Mouse (Mus musculus): ENCODE data around the gene Ppfibp2. TPM values are rescaled to one million over a fixed set of nuclear protein-coding genes. Genes with fewer than 3 reads are reported as not detected.

Ppfibp2 gene
- total RNA-seq, 1 experiment, result 6.0 TPM

GRCm38 (mm10) chr7:107593904-107594303 lies 1.1 kb upstream of the Ppfibp2 start:
- H3K36me3 ChIP-seq (ENCODE audit: control insufficient read depth, insufficient read depth, low read length, poor library complexity, severe bottlenecking), result no peaks in the 10 kb centered on the region
- no peak overlapping the region for H3K9ac ChIP-seq (ENCODE audit: insufficient read depth, low read depth, low read length, poor library complexity, severe bottlenecking)
- TF ChIP-seq ZNF384 (IDR thresholded peaks at IDR 0.05; ENCODE audit: low read depth, low read length) (no peak), ZC3H11A (IDR thresholded peaks at IDR 0.05; ENCODE audit: borderline replicate concordance, low read depth, low read length) (no peak), CHD2 (IDR thresholded peaks at IDR 0.05; ENCODE audit: low read depth, low read length) (no peak)
- DNase-seq (ENCODE audit: low read depth, low spot score), result no peak
- H3K4me3 ChIP-seq (ENCODE audit: insufficient read depth in 1 of 2, low read depth in 1 of 2, low read length in 2 of 2, poor library complexity in 1 of 2, severe bottlenecking in 1 of 2), result peak overlapping the region; percentile 75 to 97; a peak in 2 of 4 replicates
- no peaks in the 10 kb centered on the region for H3K9me3 ChIP-seq (ENCODE audit: control insufficient read depth, insufficient read depth, low read depth, low read length)
- H3K27ac ChIP-seq (ENCODE audit: insufficient read depth, low read depth, low read length, poor library complexity, severe bottlenecking), result peak overlapping the region; percentile 15; the same call in 1 of the 2 replicates
- H3K4me1 ChIP-seq (ENCODE audit: control insufficient read depth in 2 of 2, insufficient read depth in 2 of 2, low read length in 2 of 2, poor library complexity in 1 of 2), result peaks cover 4% of the 10 kb centered on the region in 2 experiments; a peak in 2 of 4 replicates
- in situ Hi-C loops (cut with MboI; ENCODE audit: low sequenced_read_pairs in 2 of 2, unreplicated experiment in 2 of 2), result no loop called here

GRCm38 (mm10) chr7:107594325-107594856 lies 616 bp upstream of the Ppfibp2 start:
- in situ Hi-C loops (cut with MboI; ENCODE audit: low sequenced_read_pairs in 2 of 2, unreplicated experiment in 2 of 2), result no loop called here
- Histone ChIP-seq H3K4me1 (ENCODE audit: control insufficient read depth in 2 of 2, insufficient read depth in 2 of 2, low read length in 2 of 2, poor library complexity in 1 of 2) (peaks cover 4% of the 10 kb centered on the region in 2 experiments; a peak in 2 of 4 replicates), H3K27ac (ENCODE audit: insufficient read depth, low read depth, low read length, poor library complexity, severe bottlenecking) (peak overlapping the region; percentile 15; the same call in 1 of the 2 replicates), H3K4me3 (ENCODE audit: insufficient read depth in 1 of 2, low read depth in 1 of 2, low read length in 2 of 2, poor library complexity in 1 of 2, severe bottlenecking in 1 of 2) (peak overlapping the region; percentile 75 to 97), H3K9ac (ENCODE audit: insufficient read depth, low read depth, low read length, poor library complexity, severe bottlenecking) (peak overlapping the region; percentile 41; the same call in 1 of the 2 replicates), H3K36me3 (ENCODE audit: control insufficient read depth, insufficient read depth, low read length, poor library complexity, severe bottlenecking) (no peaks in the 10 kb centered on the region), H3K9me3 (ENCODE audit: control insufficient read depth, insufficient read depth, low read depth, low read length) (no peaks in the 10 kb centered on the region)
- 0 out of 2 replicates have a peak, but pooled peaks have one; percentile 50 for TF ChIP-seq ZNF384 (IDR thresholded peaks at IDR 0.05; ENCODE audit: low read depth, low read length)
- no peak for TF ChIP-seq MAFK (IDR thresholded peaks at IDR 0.05; ENCODE audit: insufficient read depth, low read depth, low read length)
- peak; percentile 66 for DNase-seq (ENCODE audit: low read depth, low spot score)

- H3K36me3 ChIP-seq (ENCODE audit: control insufficient read depth, insufficient read depth, low read length, poor library complexity, severe bottlenecking), result no peaks in the 10 kb centered on the region
- H3K9me3 ChIP-seq (ENCODE audit: control insufficient read depth, insufficient read depth, low read depth, low read length), result no peaks in the 10 kb centered on the region
- H3K4me1 ChIP-seq (ENCODE audit: control insufficient read depth in 2 of 2, insufficient read depth in 2 of 2, low read length in 2 of 2, poor library complexity in 1 of 2), result peaks cover 4% of the 10 kb centered on the region in 2 experiments; a peak in 2 of 4 replicates
- peak overlapping the region; percentile 75 to 97 for H3K4me3 ChIP-seq (ENCODE audit: insufficient read depth in 1 of 2, low read depth in 1 of 2, low read length in 2 of 2, poor library complexity in 1 of 2, severe bottlenecking in 1 of 2)
- in situ Hi-C loops (cut with MboI; ENCODE audit: low sequenced_read_pairs in 2 of 2, unreplicated experiment in 2 of 2), result no loop called here
- TF ChIP-seq MAFK (IDR thresholded peaks at IDR 0.05; ENCODE audit: insufficient read depth, low read depth, low read length) (no peak), CHD2 (IDR thresholded peaks at IDR 0.05; ENCODE audit: low read depth, low read length) (no peak), HCFC1 (IDR thresholded peaks at IDR 0.05; ENCODE audit: borderline replicate concordance, insufficient read depth, low read length) (no peak)
- H3K27ac ChIP-seq (ENCODE audit: insufficient read depth, low read depth, low read length, poor library complexity, severe bottlenecking), result no peak overlapping the region
- H3K9ac ChIP-seq (ENCODE audit: insufficient read depth, low read depth, low read length, poor library complexity, severe bottlenecking), result peak overlapping the region; percentile 70
- DNase-seq (ENCODE audit: low read depth, low spot score), result no peak
These were observed 419 bp downstream of the Ppfibp2 start for GRCm38 (mm10) chr7:107595426-107595825.

- Histone ChIP-seq H3K27ac (ENCODE audit: insufficient read depth, low read depth, low read length, poor library complexity, severe bottlenecking) (no peak overlapping the region), H3K4me1 (ENCODE audit: control insufficient read depth in 2 of 2, insufficient read depth in 2 of 2, low read length in 2 of 2, poor library complexity in 1 of 2) (peaks cover 4% of the 10 kb centered on the region in 2 experiments; a peak in 2 of 4 replicates), H3K36me3 (ENCODE audit: control insufficient read depth, insufficient read depth, low read length, poor library complexity, severe bottlenecking) (no peaks in the 10 kb centered on the region), H3K9ac (ENCODE audit: insufficient read depth, low read depth, low read length, poor library complexity, severe bottlenecking) (no peak overlapping the region), H3K4me3 (ENCODE audit: insufficient read depth in 1 of 2, low read depth in 1 of 2, low read length in 2 of 2, poor library complexity in 1 of 2, severe bottlenecking in 1 of 2) (no peak overlapping the region), H3K9me3 (ENCODE audit: control insufficient read depth, insufficient read depth, low read depth, low read length) (no peaks in the 10 kb centered on the region)
- TF ChIP-seq MAFK (IDR thresholded peaks at IDR 0.05; ENCODE audit: insufficient read depth, low read depth, low read length) (no peak), HCFC1 (IDR thresholded peaks at IDR 0.05; ENCODE audit: borderline replicate concordance, insufficient read depth, low read length) (no peak), ZNF384 (IDR thresholded peaks at IDR 0.05; ENCODE audit: low read depth, low read length) (no peak)
- in situ Hi-C loops (cut with MboI; ENCODE audit: low sequenced_read_pairs in 2 of 2, unreplicated experiment in 2 of 2), result no loop called here
- no peak for DNase-seq (ENCODE audit: low read depth, low spot score)
These were observed 1.7 kb downstream of the Ppfibp2 start for GRCm38 (mm10) chr7:107596753-107597152.

- Histone ChIP-seq H3K4me1 (ENCODE audit: control insufficient read depth in 2 of 2, insufficient read depth in 2 of 2, low read length in 2 of 2, poor library complexity in 1 of 2) (peaks cover 4 to 5% of the 10 kb centered on the region in 2 experiments; a peak in 1 of 4 replicates), H3K36me3 (ENCODE audit: control insufficient read depth, insufficient read depth, low read length, poor library complexity, severe bottlenecking) (no peaks in the 10 kb centered on the region), H3K9ac (ENCODE audit: insufficient read depth, low read depth, low read length, poor library complexity, severe bottlenecking) (no peak overlapping the region), H3K9me3 (ENCODE audit: control insufficient read depth, insufficient read depth, low read depth, low read length) (no peaks in the 10 kb centered on the region), H3K27ac (ENCODE audit: insufficient read depth, low read depth, low read length, poor library complexity, severe bottlenecking) (no peak overlapping the region), H3K4me3 (ENCODE audit: insufficient read depth in 1 of 2, low read depth in 1 of 2, low read length in 2 of 2, poor library complexity in 1 of 2, severe bottlenecking in 1 of 2) (no peak overlapping the region)
- no peak for DNase-seq (ENCODE audit: low read depth, low spot score)
- no peak for TF ChIP-seq CHD2 (IDR thresholded peaks at IDR 0.05; ENCODE audit: low read depth, low read length)
- TF ChIP-seq MAFK (IDR thresholded peaks at IDR 0.05; ENCODE audit: insufficient read depth, low read depth, low read length), result no peak
- no peak for TF ChIP-seq ZC3H11A (IDR thresholded peaks at IDR 0.05; ENCODE audit: borderline replicate concordance, low read depth, low read length)
- no peak for TF ChIP-seq ZNF384 (IDR thresholded peaks at IDR 0.05; ENCODE audit: low read depth, low read length)
- no peak for TF ChIP-seq HCFC1 (IDR thresholded peaks at IDR 0.05; ENCODE audit: borderline replicate concordance, insufficient read depth, low read length)
- in situ Hi-C loops (cut with MboI; ENCODE audit: low sequenced_read_pairs in 2 of 2, unreplicated experiment in 2 of 2), result no loop called here
These were observed 2.9 kb downstream of the Ppfibp2 start for GRCm38 (mm10) chr7:107597956-107598355.

Data from ES-E14 (cell line).